Mouse (Mus musculus): ENCODE results near the gene Slc38a8.

GRCm38 (mm10) chr8:119461356-119461755 is 40.1 kb downstream of the Slc38a8 start:
- no peak for TF ChIP-seq POLR2A (IDR thresholded peaks at IDR 0.05; ENCODE audit: control insufficient read depth, extremely low read depth, insufficient read depth, low read length, poor library complexity)
- no peak for TF ChIP-seq CTCF (IDR thresholded peaks at IDR 0.05; ENCODE audit: borderline replicate concordance, control insufficient read depth, extremely low read depth, insufficient read depth, low read length, poor library complexity)

Measured in thymus, adult 2 months (tissue).